8 mouse cellular contexts compared by ENCODE assay signal in genomic region chr4:53878542-53879417, GRCm38 (mm10). TPM values are rescaled to one million over a fixed set of nuclear protein-coding genes. Genes with fewer than 3 reads are reported as not detected.
DNase-seq lines count a peak whose midpoint lies in the region; ATAC-seq and TF ChIP-seq lines count a peak whose summit lies in the region.

No protein-coding gene starts in this region.

- H3K9me3 ChIP-seq in heart, embryonic 14.5 days (ENCODE audit: control insufficient read depth, low read length), result no peaks in the 10 kb centered on the region
- no peaks in the 10 kb centered on the region for H3K9me3 ChIP-seq in midbrain, embryonic 14.5 days (ENCODE audit: control insufficient read depth, low read length)

- no peak for ATAC-seq in heart, embryonic 14.5 days (ENCODE audit: insufficient number of reproducible peaks, insufficient read depth, low FRiP score, low read depth)
- no peak for ATAC-seq in midbrain, embryonic 14.5 days (ENCODE audit: low FRiP score, low TSS enrichment)

- H3K27me3 ChIP-seq in heart, embryonic 14.5 days (ENCODE audit: control insufficient read depth, insufficient read depth, low read length), result no peaks in the 10 kb centered on the region
- no peaks in the 10 kb centered on the region for H3K27me3 ChIP-seq in midbrain, embryonic 14.5 days (ENCODE audit: control insufficient read depth, insufficient read depth, low read length)

- H3K9ac ChIP-seq in heart, embryonic 14.5 days (ENCODE audit: low read length), result no peak overlapping the region
- H3K9ac ChIP-seq in midbrain, embryonic 14.5 days (replicated peaks; ENCODE audit: low read length), result peak overlapping the region; percentile 51

- H3K36me3 ChIP-seq in heart, embryonic 14.5 days (ENCODE audit: control insufficient read depth, insufficient read depth, low read length), result no peaks in the 10 kb centered on the region
- H3K36me3 ChIP-seq in midbrain, embryonic 14.5 days (ENCODE audit: control insufficient read depth, insufficient read depth, low read length), result no peaks in the 10 kb centered on the region

- TF ChIP-seq POLR2A in bone marrow, adult 2 months (IDR thresholded peaks at IDR 0.05; ENCODE audit: borderline replicate concordance, control insufficient read depth, low read depth, low read length), result peak; percentile 21; the same call in 1 of the 2 replicates

- H3K27ac ChIP-seq in heart, embryonic 14.5 days (replicated peaks in 1 of 2; ENCODE audit: control insufficient read depth in 1 of 2, insufficient read depth in 1 of 2, low read depth in 2 of 2, low read length in 2 of 2), result no peak overlapping the region
- no peak overlapping the region for H3K27ac ChIP-seq in bone marrow, adult 2 months (ENCODE audit: control insufficient read depth, insufficient read depth, low read depth, low read length, poor library complexity)
- peak overlapping the region; percentile 70 for H3K27ac ChIP-seq in midbrain, embryonic 14.5 days (replicated peaks; ENCODE audit: low read depth, low read length)

- peak overlapping the region; percentile 43 for H3K4me2 ChIP-seq in heart, embryonic 14.5 days (ENCODE audit: low read length)
- peak overlapping the region; percentile 41 for H3K4me2 ChIP-seq in midbrain, embryonic 14.5 days (ENCODE audit: low read length)

- intact Hi-C loops in left cerebral cortex, postnatal 10 days (cut with DNase I), result no loop called here

- no peak overlapping the region for H3K4me3 ChIP-seq in heart, embryonic 14.5 days (ENCODE audit: control insufficient read depth in 1 of 2, insufficient read depth in 1 of 2, low read depth in 1 of 2, low read length in 2 of 2)
- H3K4me3 ChIP-seq in bone marrow, adult 2 months (replicated peaks; ENCODE audit: control insufficient read depth, low read depth, low read length), result no peak overlapping the region
- H3K4me3 ChIP-seq in midbrain, embryonic 14.5 days (replicated peaks; ENCODE audit: low read depth, low read length), result no peak overlapping the region

- TF ChIP-seq CTCF in bone marrow, adult 2 months (IDR thresholded peaks at IDR 0.05; ENCODE audit: control insufficient read depth, insufficient read depth, low read length), result no peak

- 55% methylated on average over 24 of the region's 24 CpGs for WGBS in heart, embryonic 14.5 days
- 82% methylated on average over 24 of the region's 24 CpGs for WGBS in bone marrow, adult 2 months
- WGBS in midbrain, embryonic 14.5 days, result 36% methylated on average over 24 of the region's 24 CpGs

- no peak for DNase-seq in heart, adult 18-20 months
- peak; percentile 33 for DNase-seq in forelimb bud, embryonic 11.5 days (ENCODE audit: low read depth, low spot score)
- DNase-seq in midbrain, embryonic 14.5 days, result peak; percentile 71
- DNase-seq in liver, result no peak
- no peak for DNase-seq in left cerebral cortex, postnatal 10 days (ENCODE audit: extremely low spot score in 1 of 2, low spot score in 2 of 2)
- no peak for DNase-seq in right cerebral cortex, postnatal 36 days (ENCODE audit: low spot score in 2 of 2)

- H3K4me1 ChIP-seq in heart, embryonic 14.5 days (ENCODE audit: control insufficient read depth in 2 of 2, insufficient read depth in 2 of 2, low read length in 2 of 2), result no peaks in the 10 kb centered on the region
- H3K4me1 ChIP-seq in bone marrow, adult 2 months (ENCODE audit: control insufficient read depth, insufficient read depth, low read length), result no peaks in the 10 kb centered on the region
- no peaks in the 10 kb centered on the region for H3K4me1 ChIP-seq in midbrain, embryonic 14.5 days (ENCODE audit: control insufficient read depth, insufficient read depth, low read length)

RNA-seq across cellular contexts. Expression of gene Tmem38b, which starts 52.9 kb away (rescaled TPM):
- 10.2 and 11.2 TPM in 2 replicates for polyA plus RNA-seq in heart, embryonic 14.5 days (2014; fragmentation: Nextera tagmentation; extraction: Ambion mirVana)
- total RNA-seq in heart, adult 18-20 months (2021), result 10 to 100 TPM; 21.8 to 23.4 TPM
- polyA plus RNA-seq in bone marrow, adult 2 months (2011; ENCODE audit: insufficient read depth, insufficient read length, low replicate concordance, missing spikeins), result 3.8 and 5.0 TPM in 2 replicates
- polyA plus RNA-seq in midbrain, embryonic 14.5 days (2014; fragmentation: Nextera tagmentation; extraction: Ambion mirVana), result 9.4 and 11.9 TPM in 2 replicates
- total RNA-seq in left cerebral cortex, postnatal 10 days (2021), result 10 to 100 TPM; 10.7 to 13.6 TPM

Comparison
In these comparisons a context has a peak if more than half of its experiments do, and no peak if none do; other contexts are left out.
1. DNase-seq: peak in forelimb bud, embryonic 11.5 days (single experiment) and midbrain, embryonic 14.5 days (single experiment); none in heart, adult 18-20 months (0 of 2), liver (single experiment), left cerebral cortex, postnatal 10 days (0 of 2) and right cerebral cortex, postnatal 36 days (0 of 2).